Mouse (Mus musculus) olfactory bulb, adult 2 months (tissue): ENCODE data around the gene Zfp335.

Experiments
- CTCF ChIP-seq: fragments of 200-500 bp; IDR thresholded peaks from 2 replicates; pipeline ENCODE4 v1.5.1; 2012; ENCODE audit warnings: low read depth, mild to moderate bottlenecking, low read length, moderate library complexity; ENCODE audit not compliant: insufficient read depth
- POLR2A ChIP-seq: fragments of 200-500 bp; IDR thresholded peaks from 2 replicates; pipeline ENCODE4 v1.6.1; 2012; ENCODE audit warnings: mild to moderate bottlenecking, low read depth, low read length, moderate library complexity; ENCODE audit not compliant: insufficient read depth

GRCm38 (mm10) chr2:164948962-164949361 is 37.4 kb upstream of the Zfp335 start:
- TF ChIP-seq POLR2A (no peak), CTCF (no peak)
